Mouse (Mus musculus): ENCODE data around the gene L1cam.
A peak's percentile ranks its signal among the peaks of the same experiment; 100 is the strongest.

L1cam gene

GRCm38 (mm10) chrX:73877014-73877413 is 18.9 kb downstream of the L1cam start:
- DNase-seq (ENCODE audit: low spot score in 2 of 2) = no peak

- no peak for DNase-seq (ENCODE audit: low spot score in 2 of 2)
These were observed 20.0 kb downstream of the L1cam start for GRCm38 (mm10) chrX:73875881-73876280.

GRCm38 (mm10) chrX:73871956-73872355 is 23.9 kb downstream of the L1cam start:
- DNase-seq (ENCODE audit: low spot score in 2 of 2) = no peak

GRCm38 (mm10) chrX:73871474-73871873 is 24.4 kb downstream of the L1cam start:
- no peak for DNase-seq (ENCODE audit: low spot score in 2 of 2)

GRCm38 (mm10) chrX:73869334-73869733 is 26.6 kb downstream of the L1cam start:
- DNase-seq (ENCODE audit: low spot score in 2 of 2) = no peak

GRCm38 (mm10) chrX:73867852-73868251 is 28.1 kb downstream of the L1cam start:
- no peak for DNase-seq (ENCODE audit: low spot score in 2 of 2)

- DNase-seq (ENCODE audit: low spot score in 2 of 2) = no peak
These were observed 28.6 kb downstream of the L1cam start for GRCm38 (mm10) chrX:73867256-73867655.

GRCm38 (mm10) chrX:73864692-73865091 is 31.2 kb downstream of the L1cam start:
- DNase-seq (ENCODE audit: low spot score in 2 of 2) = no peak

GRCm38 (mm10) chrX:73855087-73855408 is 40.9 kb downstream of the L1cam start:
- no peak for DNase-seq (ENCODE audit: low spot score in 2 of 2)

GRCm38 (mm10) chrX:73854326-73855086 is 41.4 kb downstream of the L1cam start:
- no peak for DNase-seq (ENCODE audit: low spot score in 2 of 2)

GRCm38 (mm10) chrX:73836691-73837090 is 59.2 kb downstream of the L1cam start:
- DNase-seq (ENCODE audit: low spot score in 2 of 2) = no peak

GRCm38 (mm10) chrX:73835731-73836130 is 60.2 kb downstream of the L1cam start:
- DNase-seq (ENCODE audit: low spot score in 2 of 2) = no peak

GRCm38 (mm10) chrX:73824185-73825151 is 71.4 kb downstream of the L1cam start, which contains the start of gene Pdzd4:
Gene Pdzd4, minus strand, starts transcription at chrX:73824969.
- peak; percentile 11 to 36 for DNase-seq (ENCODE audit: low spot score in 2 of 2)

- no peak for DNase-seq (ENCODE audit: low spot score in 2 of 2)
These were observed 72.2 kb downstream of the L1cam start for GRCm38 (mm10) chrX:73823747-73824146.

- no peak for DNase-seq (ENCODE audit: low spot score in 2 of 2)
These were observed 79.2 kb downstream of the L1cam start for GRCm38 (mm10) chrX:73816596-73817314.

GRCm38 (mm10) chrX:73815072-73815471 is 80.8 kb downstream of the L1cam start:
- no peak for DNase-seq (ENCODE audit: low spot score in 2 of 2)

- peak in 1 of 2 experiments; percentile 26 for DNase-seq (ENCODE audit: low spot score in 2 of 2)
These were observed 90.1 kb downstream of the L1cam start for GRCm38 (mm10) chrX:73805814-73806213.

Data from left cerebral cortex, adult 9 months (tissue).